Mouse (Mus musculus): ENCODE measurements around the gene Srgap1.

Srgap1 gene

GRCm38 (mm10) chr10:122016631-122017030 is 30.5 kb downstream of the Srgap1 start:
- DNase-seq, result no peak

DNA sequence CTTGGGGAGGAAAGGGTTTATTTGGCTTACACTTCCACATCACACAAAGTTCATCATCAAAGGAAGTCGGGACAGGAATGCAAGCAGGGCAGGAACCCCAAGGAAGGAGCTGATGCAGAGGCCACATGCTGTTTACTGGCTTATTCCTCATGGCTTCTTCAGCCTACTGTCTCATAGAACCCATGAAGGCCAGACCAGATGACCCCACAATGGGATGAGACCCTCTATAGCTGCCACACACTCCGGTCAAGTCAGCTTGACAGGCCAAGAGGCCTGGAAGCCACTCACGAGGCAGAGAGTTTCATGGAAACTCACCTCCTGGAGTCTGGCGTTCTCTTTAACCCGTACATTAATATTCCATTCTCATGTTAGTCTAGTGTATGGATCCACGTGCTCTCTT is 34.8 kb downstream of the Srgap1 start:
- DNase-seq, result no peak

- peak in 1 of 2 experiments; percentile 26 for DNase-seq
Observed at GRCm38 (mm10) chr10:122008731-122009391, 38.3 kb downstream of the Srgap1 start.

GRCm38 (mm10) chr10:122008370-122008730 is 38.8 kb downstream of the Srgap1 start:
- DNase-seq, result no peak

DNA sequence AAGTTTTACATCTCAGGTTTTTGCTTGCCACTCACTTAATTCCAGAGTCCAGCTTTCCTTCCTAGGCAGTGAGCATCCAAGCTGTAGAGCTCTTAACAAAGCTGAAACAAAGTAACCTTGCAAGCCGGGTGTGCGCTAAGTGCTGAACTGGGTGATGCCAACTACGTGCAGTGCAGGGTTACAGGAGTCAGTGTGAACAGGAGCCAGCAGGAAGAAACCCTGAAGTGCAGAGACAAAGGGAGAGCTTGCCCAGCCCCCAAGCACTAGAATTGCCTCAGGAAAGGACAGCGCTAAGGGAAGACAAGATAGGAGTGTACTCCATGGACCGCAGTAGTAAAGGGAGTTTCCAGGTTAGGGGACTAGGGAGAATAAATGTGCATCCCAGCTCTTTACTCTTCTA is 40.5 kb downstream of the Srgap1 start:
- no peak for DNase-seq

DNA sequence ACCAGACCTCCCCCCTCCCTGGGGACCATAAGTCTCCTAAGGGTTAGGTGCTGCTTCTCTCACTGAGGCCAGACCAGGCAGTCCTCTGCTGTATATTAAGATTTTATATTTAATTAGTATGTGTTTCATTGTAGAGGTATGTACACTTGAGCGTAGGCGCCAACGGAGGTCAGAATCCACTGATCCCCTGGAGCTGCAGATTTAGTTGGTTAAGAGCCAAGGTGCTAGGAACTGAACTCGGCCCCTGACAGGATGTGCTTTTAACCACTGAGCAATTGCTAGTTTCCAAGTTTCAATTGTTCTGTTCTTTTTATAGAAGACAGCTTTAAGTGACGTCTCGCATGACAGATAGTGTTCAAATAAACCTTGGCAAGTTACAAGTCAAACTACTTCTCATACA is 41.0 kb downstream of the Srgap1 start:
- no peak for DNase-seq

DNA sequence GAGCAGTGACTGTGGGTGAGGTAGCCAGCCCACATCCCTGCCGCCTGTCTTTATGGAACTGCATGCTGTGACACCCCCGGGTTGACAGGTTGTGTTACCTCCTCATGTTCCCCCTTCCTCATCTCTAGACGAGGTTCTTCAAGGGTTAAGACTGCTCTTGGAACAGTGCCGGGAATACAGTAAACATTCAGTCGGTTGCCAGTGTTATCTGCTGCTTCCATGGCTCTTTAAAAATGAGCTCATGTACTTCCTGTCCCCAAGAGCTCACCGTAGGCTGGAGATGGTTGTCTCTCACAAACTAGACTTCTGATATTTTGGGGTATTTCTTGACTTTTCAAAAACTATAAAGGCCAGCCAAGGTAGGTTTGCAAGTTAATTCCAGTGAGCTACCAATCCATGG is 41.6 kb downstream of the Srgap1 start:
- DNase-seq, result peak; percentile 27 to 40

- DNase-seq, result no peak
Observed at GRCm38 (mm10) chr10:122002930-122003329, 44.2 kb downstream of the Srgap1 start.

DNA sequence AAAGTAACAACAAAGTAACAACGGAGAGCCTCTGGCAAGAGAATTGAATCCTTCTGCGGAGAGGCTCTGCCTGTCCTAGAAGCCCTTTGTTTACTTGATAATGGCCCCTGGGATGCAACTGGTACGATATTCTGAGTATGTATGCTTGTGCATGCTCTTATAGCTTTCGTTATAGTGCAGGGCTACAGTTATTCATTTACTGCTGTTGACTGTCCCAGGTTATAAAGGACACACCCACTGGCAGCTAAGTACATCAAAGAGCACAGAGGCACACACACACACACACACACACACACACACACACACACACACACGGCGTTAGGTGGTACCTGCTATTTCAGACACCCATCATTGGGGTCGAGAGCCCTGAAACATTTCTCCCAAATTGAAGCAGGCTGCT is 48.3 kb downstream of the Srgap1 start:
- no peak for DNase-seq

GRCm38 (mm10) chr10:121996500-121996899 is 50.6 kb downstream of the Srgap1 start:
- DNase-seq, result no peak

DNA sequence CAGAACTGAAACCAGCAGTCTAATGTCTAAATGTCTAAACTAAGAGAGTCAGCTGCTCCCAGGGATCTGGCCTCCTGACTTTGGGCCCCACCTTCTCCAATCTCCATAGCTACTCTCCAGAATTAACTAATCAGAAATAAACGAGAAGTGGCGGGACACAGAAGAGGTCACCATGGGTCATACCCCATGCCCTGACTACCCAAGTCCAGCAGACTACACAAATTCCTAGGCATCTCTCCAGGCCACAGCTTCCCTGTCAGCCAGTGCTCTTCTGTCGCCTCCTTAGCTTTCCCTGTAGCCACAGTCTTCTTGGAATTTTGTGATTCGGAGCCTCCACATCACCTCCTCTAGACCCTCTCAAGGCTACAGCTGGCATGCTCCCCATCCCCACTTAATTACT is 51.7 kb downstream of the Srgap1 start:
- no peak for DNase-seq

GRCm38 (mm10) chr10:121994660-121995059 is 52.5 kb downstream of the Srgap1 start:
- DNase-seq, result no peak

GRCm38 (mm10) chr10:121992609-121993008 is 54.5 kb downstream of the Srgap1 start:
- no peak for DNase-seq

- no peak for DNase-seq
Observed at GRCm38 (mm10) chr10:121986997-121987396, 60.1 kb downstream of the Srgap1 start.

GRCm38 (mm10) chr10:121984887-121985286 is 62.2 kb downstream of the Srgap1 start:
- DNase-seq, result no peak

- DNase-seq, result no peak
Observed at GRCm38 (mm10) chr10:121983993-121984610, 63.0 kb downstream of the Srgap1 start.

GRCm38 (mm10) chr10:121975330-121975729 is 71.8 kb downstream of the Srgap1 start:
- no peak for DNase-seq

- no peak for DNase-seq
Observed at GRCm38 (mm10) chr10:121974591-121974990, 72.5 kb downstream of the Srgap1 start.

GRCm38 (mm10) chr10:121973281-121973680 is 73.8 kb downstream of the Srgap1 start:
- DNase-seq, result no peak

DNA sequence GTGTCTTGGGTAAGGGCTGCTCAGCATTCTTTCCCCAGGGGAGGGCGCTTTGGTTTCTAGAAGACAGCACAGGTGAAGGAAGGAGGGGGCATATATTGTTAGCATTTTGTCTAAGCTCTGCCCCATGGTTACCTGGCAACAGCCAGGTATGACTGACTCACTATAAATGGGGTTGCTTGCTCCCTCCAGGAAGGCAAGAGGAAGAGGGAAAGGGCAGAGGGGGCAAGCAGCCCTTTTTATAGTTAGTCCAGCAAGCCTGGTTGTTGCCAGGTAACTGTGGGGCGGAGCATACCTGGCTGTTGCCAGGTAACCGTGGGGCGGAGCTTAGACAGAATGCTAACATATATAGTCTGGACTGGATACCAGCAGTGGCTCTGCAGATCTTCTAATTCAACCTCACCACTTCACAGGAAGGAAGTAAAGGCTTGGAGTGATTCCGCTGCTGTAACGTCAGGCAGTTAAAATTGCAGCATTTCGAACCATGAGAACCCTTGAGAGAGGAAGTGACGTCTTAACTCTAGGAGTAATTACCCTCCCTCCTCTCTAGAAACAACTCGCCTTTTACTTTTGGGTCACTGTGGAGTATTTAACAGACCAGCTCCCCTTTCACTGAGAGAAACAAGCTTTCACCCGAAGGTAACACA is 74.7 kb downstream of the Srgap1 start:
- DNase-seq, result no peak

GRCm38 (mm10) chr10:121971658-121972057 is 75.5 kb downstream of the Srgap1 start:
- DNase-seq, result no peak

DNA sequence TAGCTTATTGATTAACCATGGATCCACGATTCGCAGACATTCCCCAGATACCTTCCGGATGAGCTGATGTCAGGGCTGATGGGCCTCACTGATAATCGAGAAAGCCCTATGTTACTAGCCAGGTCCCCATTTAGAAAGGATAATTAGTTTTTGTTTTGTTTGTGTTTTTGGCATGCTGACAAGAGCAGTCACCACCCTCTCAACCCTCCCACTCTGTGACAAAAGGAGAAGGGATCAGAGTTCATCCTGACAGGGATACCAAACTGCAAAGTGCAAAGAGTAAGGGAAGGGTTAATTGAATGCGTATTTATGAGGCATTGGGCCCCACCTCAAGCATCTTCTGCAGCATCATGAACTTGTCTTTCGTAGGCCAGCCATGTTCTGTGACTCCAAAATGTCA is 76.2 kb downstream of the Srgap1 start:
- DNase-seq, result no peak

DNA sequence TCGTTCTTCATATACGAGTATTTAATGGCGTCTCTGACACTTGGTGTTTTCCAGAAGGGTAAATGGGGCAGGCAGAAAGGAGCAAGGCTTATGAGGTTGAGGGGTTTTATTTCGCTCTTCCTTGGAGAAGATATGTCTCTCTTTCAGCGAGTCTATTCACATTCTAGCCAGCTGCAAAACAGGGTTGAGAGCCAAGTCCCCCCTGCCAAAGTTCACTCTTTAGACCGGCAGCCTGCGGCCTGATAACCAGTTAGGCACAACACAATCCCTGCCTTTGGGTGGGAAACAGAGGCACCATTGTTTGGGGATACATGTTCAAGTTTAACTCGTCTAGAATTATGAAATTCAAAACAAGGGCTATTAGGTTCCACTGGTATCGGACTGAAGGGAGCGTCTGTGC is 83.0 kb downstream of the Srgap1 start:
- peak; percentile 16 to 30 for DNase-seq

DNA sequence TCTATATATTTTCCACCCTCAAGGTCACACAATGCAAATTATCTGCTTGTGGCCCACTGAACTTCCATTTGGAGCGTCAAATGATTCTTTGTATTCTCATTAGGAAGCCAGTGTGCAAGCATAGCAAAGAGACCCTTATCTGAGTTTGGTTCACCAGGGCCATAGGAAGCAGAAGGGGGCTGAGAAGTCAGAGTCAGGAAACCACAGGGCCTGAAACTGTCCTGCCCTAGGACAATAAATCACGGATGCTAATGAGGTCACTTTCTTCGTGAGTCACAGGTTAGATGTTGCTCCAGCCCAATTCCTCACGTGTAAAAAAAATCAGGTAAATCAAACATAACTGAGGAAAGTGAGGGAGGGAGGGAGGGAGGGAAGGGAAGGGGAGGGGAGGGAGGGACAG is 85.1 kb downstream of the Srgap1 start:
- no peak for DNase-seq
